Mouse (Mus musculus) lung, postnatal 14 days (tissue): ENCODE results near the gene Carmil2.

ENCODE experiments used
- DNase-seq: peaks from one replicate; pipeline ENCODE4 v3.0.0; 2021

Carmil2 gene

DNA sequence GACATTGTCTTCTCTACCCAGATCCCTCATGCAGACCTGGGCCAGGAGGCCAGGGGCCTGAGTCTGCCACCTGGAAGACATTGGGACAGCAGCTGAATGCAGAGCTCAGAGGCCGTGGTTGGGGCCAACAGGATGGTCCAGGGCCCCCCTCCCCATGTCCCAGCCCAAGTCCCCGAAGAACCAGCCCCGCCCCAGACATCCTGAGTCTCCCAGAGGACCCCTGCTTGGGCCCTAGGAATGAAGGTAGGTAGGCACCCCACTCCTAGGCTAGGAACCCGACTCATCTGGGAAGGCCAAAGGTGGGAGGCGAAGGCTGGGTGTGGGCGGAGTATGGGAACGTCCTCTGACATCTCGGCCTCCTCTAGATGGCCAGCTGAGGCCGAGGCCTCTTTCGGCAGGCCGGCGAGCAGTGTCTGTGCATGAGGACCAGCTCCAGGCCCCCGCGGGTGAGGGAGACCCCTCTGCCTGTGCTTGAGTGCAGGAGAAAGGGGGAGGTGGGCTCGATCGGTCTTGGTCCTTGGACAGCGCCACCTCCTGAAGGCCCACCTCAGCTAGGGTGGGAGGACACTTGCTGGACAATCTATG lies 11.2 kb downstream of the Carmil2 start:
- DNase-seq: no peak

DNA sequence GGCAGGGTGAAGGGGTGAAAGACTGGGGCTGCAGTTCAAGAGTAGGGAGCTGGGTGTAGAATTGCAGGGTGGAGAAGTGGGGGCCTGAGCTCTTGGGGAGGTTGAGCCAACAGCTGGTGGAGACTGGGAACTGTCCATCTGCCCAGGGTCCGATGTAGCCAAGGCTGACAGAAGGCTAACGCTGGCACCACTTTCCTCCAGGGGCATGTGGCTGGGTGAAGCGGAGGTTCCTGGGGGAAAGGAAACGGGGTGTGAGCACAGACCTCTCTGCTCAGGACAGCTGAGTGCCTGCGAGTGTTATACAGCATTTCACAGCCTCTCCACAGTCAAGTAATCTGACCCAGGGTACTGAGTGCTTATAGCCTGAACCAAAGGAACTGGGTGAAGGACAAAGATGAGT lies 12.7 kb downstream of the Carmil2 start:
- DNase-seq: no peak

DNA sequence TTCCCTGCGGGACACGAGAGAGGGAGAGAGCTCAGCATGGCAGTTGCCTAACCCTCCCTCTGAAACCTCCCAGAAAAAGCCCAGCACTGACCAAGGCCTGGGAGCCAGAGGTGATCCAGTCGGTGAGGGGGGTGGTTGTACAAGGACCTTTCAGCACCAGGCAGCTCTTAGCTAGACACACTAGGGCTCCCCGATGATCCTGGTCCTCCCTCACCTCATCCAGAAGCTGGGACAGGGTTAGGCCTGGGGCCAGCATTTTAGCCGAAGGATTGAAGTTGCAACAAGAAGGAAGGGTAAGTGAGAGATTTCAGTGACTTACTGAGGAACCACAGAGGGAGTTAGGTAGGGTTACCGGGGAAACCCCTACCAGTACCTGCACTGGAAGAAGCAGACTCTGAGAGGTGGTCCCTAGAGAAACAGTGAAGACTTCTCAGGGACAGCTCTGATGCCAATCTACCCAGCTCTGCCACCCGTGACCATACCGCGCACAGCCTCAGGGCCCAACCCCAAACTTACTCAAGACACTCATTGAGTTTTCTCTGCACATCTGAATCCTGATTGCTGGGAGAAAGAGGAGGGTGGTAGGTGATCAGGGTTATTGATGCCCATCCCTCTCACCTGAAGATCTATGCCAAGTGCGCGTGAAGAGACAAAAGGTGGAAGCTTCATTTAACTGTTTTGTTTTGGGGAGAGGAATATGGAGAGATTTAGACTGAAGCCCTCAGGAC lies 13.6 kb downstream of the Carmil2 start:
- DNase-seq: no peak

- DNase-seq: peak; percentile 52
Measured at GRCm38 (mm10) chr8:105700566-105700965, 14.5 kb downstream of the Carmil2 start.

GRCm38 (mm10) chr8:105700966-105701824 lies 15.1 kb downstream of the Carmil2 start, which contains the start of the genes Acd and Pard6a:
TSS of gene Acd (minus strand) at chr8:105701102.
TSS of gene Pard6a (plus strand) at chr8:105701148.
- peak; percentile 98 for DNase-seq

DNA sequence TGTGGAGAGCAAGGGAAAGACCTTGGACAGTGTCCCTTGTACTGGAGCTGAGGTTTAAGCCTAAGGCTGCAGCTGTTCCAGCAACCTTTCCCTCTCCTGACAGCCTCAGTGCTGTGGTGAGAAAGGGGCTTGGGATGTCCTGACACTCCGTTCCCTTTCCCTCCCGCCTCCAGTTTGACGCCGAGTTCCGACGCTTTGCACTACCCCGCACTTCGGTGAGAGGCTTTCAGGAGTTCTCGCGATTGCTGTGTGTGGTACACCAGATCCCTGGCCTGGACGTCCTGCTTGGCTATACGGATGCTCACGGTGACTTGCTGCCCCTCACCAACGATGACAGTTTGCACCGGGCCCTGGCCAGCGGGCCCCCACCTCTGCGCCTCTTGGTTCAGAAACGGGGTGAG lies 15.9 kb downstream of the Carmil2 start:
- no peak for DNase-seq

DNA sequence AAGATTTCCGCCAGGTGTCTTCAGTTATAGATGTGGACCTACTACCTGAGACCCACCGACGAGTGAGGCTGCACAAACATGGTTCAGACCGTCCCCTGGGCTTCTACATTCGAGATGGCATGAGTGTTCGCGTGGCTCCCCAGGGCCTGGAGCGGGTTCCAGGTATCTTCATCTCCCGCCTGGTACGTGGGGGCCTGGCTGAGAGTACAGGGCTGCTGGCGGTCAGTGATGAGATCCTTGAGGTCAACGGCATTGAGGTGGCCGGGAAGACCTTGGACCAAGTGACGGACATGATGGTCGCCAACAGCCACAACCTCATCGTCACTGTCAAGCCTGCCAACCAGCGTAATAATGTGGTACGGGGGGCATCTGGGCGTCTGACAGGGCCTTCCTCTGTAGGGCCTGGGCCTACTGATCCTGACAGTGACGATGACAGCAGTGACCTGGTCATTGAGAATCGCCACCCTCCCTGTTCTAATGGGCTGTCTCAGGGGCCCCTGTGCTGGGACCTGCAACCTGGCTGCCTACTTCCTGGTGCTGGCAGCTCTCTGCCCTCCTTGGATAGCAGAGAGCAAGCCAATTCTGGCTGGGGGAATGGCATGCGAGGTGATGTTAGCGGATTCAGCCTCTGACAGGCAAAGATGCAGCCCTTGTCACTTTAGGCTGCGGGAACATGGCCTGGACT lies 16.8 kb downstream of the Carmil2 start:
- no peak for DNase-seq

GRCm38 (mm10) chr8:105704146-105704812 lies 18.2 kb downstream of the Carmil2 start:
- no peak for DNase-seq

- no peak for DNase-seq
Measured at GRCm38 (mm10) chr8:105704955-105705354, 18.9 kb downstream of the Carmil2 start.

DNA sequence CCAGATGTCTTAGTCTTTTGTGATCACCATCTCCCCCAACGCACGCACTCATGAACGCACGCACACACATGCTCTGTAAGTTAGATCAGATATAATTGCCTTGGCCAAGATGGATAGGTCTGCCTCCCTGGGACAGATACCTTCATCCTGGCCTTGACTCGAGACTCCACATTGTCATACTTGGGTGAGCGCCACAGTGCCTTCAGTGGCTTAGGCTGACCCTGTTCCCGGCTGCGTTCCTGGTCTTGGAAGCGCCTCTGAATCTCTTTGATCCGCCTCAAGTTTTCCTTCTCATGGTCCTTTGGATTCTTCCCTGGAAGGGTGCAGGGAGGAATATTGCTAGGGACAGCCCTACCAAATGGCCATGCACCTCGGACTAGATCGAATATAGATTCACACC lies 20.4 kb downstream of the Carmil2 start:
- DNase-seq: no peak

DNA sequence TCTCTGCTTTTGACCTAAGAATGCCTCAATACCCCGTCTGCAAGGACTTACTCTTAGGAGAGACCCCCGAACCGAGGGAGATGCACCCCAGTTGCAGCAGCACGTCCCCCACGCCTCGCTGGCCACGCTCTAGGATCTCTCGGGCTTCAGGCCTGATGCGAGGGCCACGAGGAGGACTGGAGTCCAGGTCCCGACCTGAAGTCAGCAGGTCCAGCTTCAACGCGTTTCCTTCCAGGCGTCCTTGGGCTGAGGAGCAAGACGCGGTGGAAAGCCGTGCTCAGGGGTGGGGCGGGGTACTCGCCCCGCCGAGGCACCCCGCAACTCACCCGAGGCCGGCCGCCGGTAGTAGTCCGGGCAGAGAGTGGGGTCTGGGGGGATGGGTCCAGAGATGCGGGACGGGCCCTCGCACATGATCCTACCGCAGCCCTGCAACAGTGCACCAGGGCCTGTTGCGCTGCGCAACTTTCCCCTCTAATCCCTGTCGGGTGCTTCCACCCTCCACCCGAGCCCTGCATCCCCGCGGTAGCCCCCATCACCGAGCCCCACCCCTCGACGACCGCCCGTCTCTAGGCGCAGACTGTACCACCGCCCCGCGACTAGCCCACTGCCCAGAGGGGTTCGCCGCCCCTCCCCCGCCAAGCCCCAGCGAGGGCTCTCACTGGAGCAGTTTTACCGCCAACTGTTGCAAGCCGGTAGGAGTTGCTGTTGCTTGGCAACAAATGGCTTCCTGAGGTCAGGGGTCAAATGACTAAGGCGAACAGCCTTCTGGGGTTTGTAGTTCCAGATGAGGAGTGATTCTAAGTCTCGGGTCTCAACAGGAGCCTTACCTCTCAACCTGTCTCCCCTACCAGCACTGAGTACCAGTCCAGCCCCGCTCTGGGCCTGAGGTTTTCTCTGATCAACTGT lies 21.7 kb downstream of the Carmil2 start, which contains the start of the genes 4933405L10Rik and Enkd1:
Gene 4933405L10Rik, plus strand, starts transcription at position 158 of the 906 bp plus-strand sequence.
Gene Enkd1, minus strand, starts transcription at position 713 of the 906 bp plus-strand sequence.
- DNase-seq: peak; percentile 87

DNA sequence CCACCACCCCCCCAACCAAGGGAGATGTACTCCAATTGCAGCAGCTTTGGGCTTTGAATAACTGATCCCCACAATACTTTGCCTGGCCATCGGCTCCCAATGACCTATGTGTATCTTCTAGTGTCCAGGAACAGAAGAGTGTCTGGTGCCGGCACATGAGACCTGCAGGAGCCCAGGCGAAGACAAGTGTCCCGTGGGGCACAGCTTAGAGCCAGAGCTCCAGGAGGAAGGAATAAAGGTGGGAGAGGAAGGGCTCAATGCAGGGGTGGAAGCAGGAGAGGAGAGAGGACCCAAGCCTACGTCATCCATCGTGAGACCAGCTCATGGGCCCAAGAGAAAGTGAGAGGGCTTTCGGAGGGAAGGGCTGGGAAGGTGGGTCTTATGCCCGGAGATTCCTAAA lies 22.6 kb downstream of the Carmil2 start:
- no peak for DNase-seq

GRCm38 (mm10) chr8:105709317-105709716 lies 23.2 kb downstream of the Carmil2 start:
- DNase-seq: no peak

DNA sequence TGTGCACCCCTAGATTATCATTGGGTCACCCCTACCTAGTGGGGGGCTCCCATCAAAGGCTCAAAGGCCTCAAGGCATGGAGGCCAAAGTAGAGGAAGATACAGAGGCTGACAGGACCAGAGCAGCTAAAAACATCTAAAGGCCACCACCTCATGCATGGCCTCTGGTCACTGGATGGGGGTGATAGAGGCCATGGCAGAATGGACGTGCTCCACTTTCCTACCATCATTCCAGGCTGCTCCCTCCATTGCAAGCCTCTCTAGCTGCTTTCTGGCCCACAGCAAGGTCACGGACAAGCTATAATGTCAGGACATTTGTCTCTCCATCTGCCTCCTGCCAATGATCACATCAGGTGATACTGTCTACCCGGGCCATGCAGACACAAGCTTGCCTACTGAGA lies 26.2 kb downstream of the Carmil2 start:
- no peak for DNase-seq

GRCm38 (mm10) chr8:105714139-105714538 lies 28.1 kb downstream of the Carmil2 start:
- peak; percentile 96 for DNase-seq

DNA sequence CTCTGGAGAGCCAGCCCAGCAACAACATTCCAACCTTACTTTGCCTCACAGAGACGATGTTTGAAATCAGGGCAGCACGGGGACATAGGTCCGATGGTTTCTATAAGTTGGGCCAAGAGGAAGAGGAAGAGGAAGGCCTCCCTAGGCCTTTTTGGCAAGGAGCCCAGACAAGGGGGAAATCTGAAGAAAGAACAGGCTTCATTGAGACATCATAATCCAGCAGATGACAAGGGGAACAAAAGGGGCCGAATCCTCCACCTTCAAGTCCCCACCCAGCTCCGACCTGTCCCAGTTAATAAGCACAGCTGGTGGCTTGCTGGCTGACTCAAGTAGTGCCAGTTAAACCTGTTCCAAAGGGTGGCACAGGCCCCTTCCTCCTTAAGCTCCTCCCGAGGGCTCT lies 29.0 kb downstream of the Carmil2 start:
- peak; percentile 36 for DNase-seq

DNA sequence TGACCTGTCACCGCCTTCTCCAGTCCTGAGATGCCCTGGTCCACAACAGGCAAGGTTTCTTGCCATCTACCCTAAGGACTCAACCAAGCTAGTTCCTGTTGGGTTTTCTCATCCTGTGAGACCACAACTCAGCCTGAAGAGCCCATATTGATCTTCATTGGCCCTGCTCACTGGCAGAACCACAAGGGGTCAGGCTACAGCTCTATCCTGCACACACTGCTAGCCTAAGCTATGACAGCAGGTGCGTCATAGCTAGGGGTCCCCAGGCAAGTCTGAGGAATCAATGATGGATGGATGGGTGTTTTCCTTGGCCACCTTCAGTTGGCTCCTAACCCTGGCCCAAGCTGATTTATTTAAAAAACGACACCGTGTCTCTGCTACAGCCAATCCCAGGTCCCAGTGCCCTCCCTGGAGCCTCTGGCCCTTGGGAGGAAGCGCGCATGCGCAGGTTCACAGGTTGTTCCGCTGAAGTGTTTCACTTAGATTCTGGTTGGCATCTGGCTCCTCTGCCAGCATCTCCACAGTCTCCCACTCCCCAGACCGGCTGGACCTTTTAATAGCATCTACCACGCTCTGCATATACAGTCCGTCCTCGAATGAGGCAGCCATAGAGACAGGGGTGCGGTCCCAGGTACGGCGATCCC lies 30.4 kb downstream of the Carmil2 start:
- no peak for DNase-seq

- DNase-seq: no peak
Measured at GRCm38 (mm10) chr8:105719637-105720036, 33.6 kb downstream of the Carmil2 start.

DNA sequence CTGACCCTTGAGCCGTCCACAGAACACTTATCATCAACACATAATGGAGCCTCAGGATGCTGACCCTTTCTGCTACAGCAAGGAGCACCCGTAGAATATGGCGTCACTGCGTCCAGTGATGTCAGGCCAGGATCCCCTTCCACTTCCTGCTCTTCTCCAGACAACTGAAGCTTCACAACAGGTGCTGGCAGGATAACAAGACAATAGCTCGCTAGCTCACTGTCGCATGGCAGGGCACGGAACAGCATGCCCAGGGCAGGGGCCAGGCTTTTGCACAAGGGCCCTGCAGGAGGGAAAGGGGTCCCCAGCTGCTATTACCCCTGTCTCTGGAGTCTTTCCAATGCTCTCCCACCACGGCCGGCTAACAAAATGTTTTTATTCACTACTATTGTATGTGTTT lies 36.8 kb downstream of the Carmil2 start:
- no peak for DNase-seq

DNA sequence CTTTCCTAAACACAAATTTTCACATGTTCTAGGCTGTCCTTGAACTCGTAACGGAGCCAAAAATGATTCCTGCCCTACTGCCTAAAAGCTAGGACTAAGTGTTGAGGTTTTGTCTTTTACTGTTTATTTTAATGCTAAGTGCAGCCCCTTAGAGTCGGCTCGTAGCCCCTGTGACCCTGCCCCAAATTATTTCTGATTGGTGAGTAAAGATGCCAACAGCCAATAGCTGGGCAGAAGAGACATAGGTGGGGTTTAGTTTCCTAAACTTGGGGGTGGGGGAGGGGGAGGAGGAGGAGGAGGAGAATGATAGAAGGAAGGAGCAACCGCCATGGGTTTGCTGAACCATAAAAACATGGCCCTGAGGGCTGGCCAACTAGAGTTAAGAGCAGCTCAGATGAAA lies 39.7 kb downstream of the Carmil2 start:
- no peak for DNase-seq
